Mouse (Mus musculus) adrenal gland, postnatal 25 days (tissue): ENCODE data around the gene Spcs3. TPM values are rescaled to one million over a fixed set of nuclear protein-coding genes. Genes with fewer than 3 reads are reported as not detected.
A peak's percentile ranks its signal among the peaks of the same experiment; 100 is the strongest.
"Not testable (repeated sequence)": the region's sequence is repeated elsewhere in the genome, so short reads cannot be mapped to it uniquely, and the experiment has no call there.

ENCODE experiments used
- DNase-seq: peaks from one replicate; pipeline ENCODE4 v3.0.0; 2021; ENCODE audit warnings: mixed read lengths
- long read RNA-seq: library from polyadenylated mRNA; stranded (forward); transcript quantifications from one replicate; pipeline ENCODE4 v2.0.0, GENCODE M21; 2021
- total RNA-seq: library from RNA; stranded (reverse); gene quantifications from 2 replicates; pipeline ENCODE4 v1.2.3, GENCODE M21; 2021

The Spcs3 gene
- total RNA-seq: 43.3 and 58.2 TPM in 2 replicates
- long read RNA-seq, transcript Spcs3-201 (5 exons, 3,466 nt): major isoform, 56 of 62 reads
- long read RNA-seq, partial matches to known transcripts: 0 of 62 reads
- long read RNA-seq, other reads (novel, unspliced or antisense): 6 of 62 reads

GRCm38 (mm10) chr8:54529382-54530296 lies at the start of gene Spcs3, which contains the start of gene Asb5:
Spcs3 (minus strand) TSS chr8:54529998.
Asb5 (plus strand) TSS chr8:54529580.
- peak; percentile 98 for DNase-seq

- DNase-seq: no peak
Measured at GRCm38 (mm10) chr8:54570618-54571609, 41.1 kb upstream of the Spcs3 start.

GRCm38 (mm10) chr8:54567168-54567567 lies 37.4 kb upstream of the Spcs3 start:
- no peak for DNase-seq

- DNase-seq: no peak
Measured at GRCm38 (mm10) chr8:54565603-54566260, 35.9 kb upstream of the Spcs3 start.

- no peak for DNase-seq
Measured at GRCm38 (mm10) chr8:54565181-54565580, 35.4 kb upstream of the Spcs3 start.

- no peak for DNase-seq
Measured at GRCm38 (mm10) chr8:54562137-54562536, 32.3 kb upstream of the Spcs3 start.

GRCm38 (mm10) chr8:54554921-54555320 lies 25.1 kb upstream of the Spcs3 start:
- no peak for DNase-seq

GRCm38 (mm10) chr8:54550026-54550574 lies 20.3 kb upstream of the Spcs3 start:
- no peak for DNase-seq

- peak; percentile 23 for DNase-seq
Measured at GRCm38 (mm10) chr8:54548383-54548782, 18.6 kb upstream of the Spcs3 start.

GRCm38 (mm10) chr8:54541331-54541730 lies 11.5 kb upstream of the Spcs3 start:
- DNase-seq: no peak

GRCm38 (mm10) chr8:54537285-54537684 lies 7.5 kb upstream of the Spcs3 start:
- DNase-seq: no peak

GRCm38 (mm10) chr8:54535172-54535571 lies 5.4 kb upstream of the Spcs3 start:
- DNase-seq: no peak

GRCm38 (mm10) chr8:54528571-54528970 lies 1.2 kb downstream of the Spcs3 start:
- DNase-seq: no peak

GRCm38 (mm10) chr8:54526700-54527099 lies 3.1 kb downstream of the Spcs3 start:
- DNase-seq: no peak

GRCm38 (mm10) chr8:54525606-54526005 lies 4.2 kb downstream of the Spcs3 start:
- no peak for DNase-seq

GRCm38 (mm10) chr8:54520516-54520915 lies 9.3 kb downstream of the Spcs3 start:
- DNase-seq: no peak

GRCm38 (mm10) chr8:54518756-54519460 lies 10.9 kb downstream of the Spcs3 start:
- no peak for DNase-seq

- DNase-seq: not testable (repeated sequence)
Measured at GRCm38 (mm10) chr8:54512200-54512599, 17.6 kb downstream of the Spcs3 start.

GRCm38 (mm10) chr8:54511791-54512190 lies 18.0 kb downstream of the Spcs3 start:
- no peak for DNase-seq

- DNase-seq: no peak
Measured at GRCm38 (mm10) chr8:54509221-54509721, 20.5 kb downstream of the Spcs3 start.

GRCm38 (mm10) chr8:54508814-54509213 lies 21.0 kb downstream of the Spcs3 start:
- no peak for DNase-seq
